Mouse (Mus musculus) mouse embryonic stem cell (cell line): ENCODE measurements around the gene Pikfyve.
"Not testable (repeated sequence)": the region's sequence is repeated elsewhere in the genome, so short reads cannot be mapped to it uniquely, and the experiment has no call there.

Source experiments
- in situ Hi-C, 2 experiments: fragments of 300-500 bp; cut with MboI; formaldehyde crosslinking; loops; 1 replicate in 1 of 2; 3 replicates in 1 of 2; pipeline ENCODE4 v1.14.3; 2019 to 2020; ENCODE audit warnings: low sequenced_read_pairs in 2 of 2, low pct_unique_long_range_greater_than_20kb in 1 of 2, mixed read lengths in 1 of 2; ENCODE audit not compliant: unreplicated experiment in 1 of 2

Gene Pikfyve

GRCm38 (mm10) chr1:65178902-65179432, 7.5 kb upstream of the Pikfyve start:
- in situ Hi-C loops: loop anchor here (5.0 to 25.0 kb wide), 3 partner anchors 67 to 442 kb away; partner anchors contain the start of gene Fzd5 (in 2 of the 2)

DNA sequence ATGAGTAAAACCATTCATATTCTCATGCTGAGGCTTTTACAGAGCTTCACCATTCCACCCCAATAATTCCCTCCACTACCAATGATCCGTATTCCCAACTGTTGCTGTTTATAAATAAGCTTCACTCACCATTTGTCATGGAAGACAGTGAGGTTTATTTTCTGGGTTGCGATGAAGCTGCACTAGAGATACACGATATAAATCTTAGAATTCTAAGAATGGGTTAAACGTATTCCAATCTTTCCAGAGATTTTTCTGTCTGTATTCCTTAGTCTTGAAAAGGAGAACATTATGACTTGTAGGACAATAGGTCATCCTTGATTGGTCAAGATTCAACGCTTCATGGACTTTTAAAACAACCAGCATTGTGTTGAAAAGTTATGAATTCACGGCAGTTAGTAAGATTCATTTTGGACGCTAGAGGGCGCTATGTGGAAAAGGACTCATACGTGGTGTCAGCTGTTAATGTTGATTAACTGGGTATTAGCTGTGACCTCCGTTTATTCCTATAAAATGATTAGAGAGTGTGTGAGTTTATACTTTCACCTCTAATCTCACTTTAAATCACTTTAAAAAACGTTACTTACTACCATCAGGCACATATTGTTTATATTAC, 6.7 kb upstream of the Pikfyve start:
- in situ Hi-C loops: loop anchor here (5.0 to 25.0 kb wide), 3 partner anchors 67 to 442 kb away; partner anchors contain the start of gene Fzd5 (in 2 of the 2)

DNA sequence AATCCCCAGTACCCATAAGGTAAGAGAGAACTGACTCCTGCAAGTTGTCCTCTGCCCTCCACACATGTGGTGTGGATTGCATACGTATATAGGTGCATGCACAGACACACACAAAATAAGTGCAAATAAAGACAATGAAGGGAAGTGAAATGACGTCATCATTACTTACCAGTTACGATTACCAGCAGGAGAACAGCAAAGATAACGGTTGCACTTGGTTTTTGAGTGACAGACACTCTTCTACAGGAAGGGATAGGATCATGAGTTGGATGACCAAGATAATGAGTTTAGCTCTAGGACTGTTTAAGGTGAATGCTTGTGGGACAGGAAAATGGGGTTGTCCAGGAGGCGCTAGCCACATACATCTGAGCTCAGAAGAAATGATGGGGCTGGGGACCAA, 5.0 kb upstream of the Pikfyve start:
- in situ Hi-C loops: loop anchor here (25.0 kb wide), 1 partner anchor 444 kb away; the partner anchor contains the start of gene Fzd5 (in 2 of the 2)

DNA sequence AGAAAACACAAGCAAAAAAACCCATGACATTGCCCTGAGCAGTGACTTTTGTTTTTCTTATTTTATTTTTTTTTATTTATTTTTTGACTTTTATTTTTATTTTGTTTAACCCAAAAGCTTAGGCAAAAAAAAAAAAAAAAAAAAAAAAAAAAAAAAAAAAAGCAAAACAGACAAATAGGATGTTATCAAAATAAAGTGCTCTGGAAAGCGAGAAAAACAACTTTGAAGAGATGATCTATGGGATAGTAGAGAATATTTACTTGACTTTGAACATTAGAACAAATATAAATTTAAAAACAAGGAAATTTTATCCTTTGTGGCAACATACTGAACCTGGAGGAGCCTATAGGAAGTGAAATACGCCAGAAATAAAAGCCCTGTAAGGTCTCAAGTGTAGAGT, 2.5 kb upstream of the Pikfyve start:
- in situ Hi-C loops: loop anchor here (25.0 kb wide), 1 partner anchor 447 kb away; the partner anchor contains the start of gene Fzd5 (in 2 of the 2)

DNA sequence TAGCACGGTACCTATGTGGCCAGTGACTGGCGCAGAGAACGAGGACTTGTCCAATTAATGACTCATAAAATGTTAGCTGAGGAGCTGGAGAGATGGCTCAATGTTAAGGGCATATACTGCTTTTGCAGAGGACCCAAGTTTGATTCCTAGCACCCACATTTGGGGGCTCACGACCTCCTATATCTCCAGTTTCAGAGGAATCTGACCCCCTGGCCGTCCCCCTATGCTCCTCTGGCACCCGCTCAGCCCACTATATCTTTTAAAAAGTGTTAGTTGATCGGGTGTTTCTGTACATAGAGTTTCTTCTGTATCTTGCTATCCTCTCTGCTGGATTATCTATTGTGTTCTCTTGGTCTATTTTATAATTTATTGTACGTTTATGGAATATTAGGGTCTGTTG, 1.5 kb upstream of the Pikfyve start:
- in situ Hi-C loops: loop anchor here (25.0 kb wide), 1 partner anchor 448 kb away; the partner anchor contains the start of gene Fzd5 (in 2 of the 2)

DNA sequence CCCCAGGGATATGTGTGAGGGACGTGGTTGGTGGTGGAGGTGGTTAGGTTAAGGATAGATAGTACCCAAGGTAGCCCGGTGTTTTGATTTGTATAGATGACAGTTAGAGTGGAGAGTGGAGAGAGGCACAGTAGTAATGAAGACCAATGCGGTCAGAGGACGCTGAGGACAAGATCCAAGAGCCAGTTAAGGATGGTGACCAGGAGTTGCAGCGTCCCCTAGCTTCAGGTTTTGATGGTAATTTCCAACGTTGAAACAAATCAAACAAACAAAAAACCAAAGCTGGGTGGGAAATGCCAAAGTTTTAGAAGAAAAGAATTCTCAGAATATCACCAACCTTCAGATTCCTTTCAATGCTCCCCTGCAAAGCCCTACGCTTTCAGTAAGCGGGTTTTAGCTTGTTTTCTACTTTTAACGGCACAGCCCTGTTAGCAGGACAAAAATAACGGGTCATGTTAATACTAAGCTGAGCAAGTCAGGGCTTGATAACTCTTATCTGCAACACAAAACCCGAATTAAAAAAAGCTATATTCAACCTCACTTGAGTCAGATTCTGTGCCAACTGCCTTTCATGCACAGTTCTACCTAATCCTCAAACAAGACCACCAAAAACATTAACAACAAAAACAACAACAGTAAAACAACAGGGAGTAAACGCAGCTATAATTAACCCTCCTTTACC, 818 bp upstream of the Pikfyve start:
- in situ Hi-C loops: loop anchor here (25.0 kb wide), 1 partner anchor 448 kb away; the partner anchor contains the start of gene Fzd5 (in 2 of the 2)

DNA sequence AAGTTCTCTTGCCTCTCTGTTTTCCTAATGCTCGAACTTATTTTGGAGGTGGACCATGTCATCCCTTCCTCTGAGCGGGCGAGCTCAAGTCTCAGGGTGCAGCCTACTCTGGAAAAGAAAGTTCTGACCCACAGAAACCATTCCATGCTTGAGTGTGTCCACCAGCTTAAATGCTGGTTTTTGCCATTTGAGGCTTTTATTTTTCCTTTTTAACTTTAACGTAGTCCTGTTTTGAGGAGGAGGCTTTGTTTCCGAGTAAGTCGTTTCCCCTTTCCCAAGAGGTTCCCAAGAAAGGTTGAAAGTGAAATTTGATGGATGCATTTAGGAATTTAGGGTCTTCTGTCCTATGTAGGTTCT, 569 bp downstream of the Pikfyve start:
- in situ Hi-C loops: loop anchor here (25.0 kb wide), 1 partner anchor 450 kb away; the partner anchor contains the start of gene Fzd5 (in 2 of the 2)

DNA sequence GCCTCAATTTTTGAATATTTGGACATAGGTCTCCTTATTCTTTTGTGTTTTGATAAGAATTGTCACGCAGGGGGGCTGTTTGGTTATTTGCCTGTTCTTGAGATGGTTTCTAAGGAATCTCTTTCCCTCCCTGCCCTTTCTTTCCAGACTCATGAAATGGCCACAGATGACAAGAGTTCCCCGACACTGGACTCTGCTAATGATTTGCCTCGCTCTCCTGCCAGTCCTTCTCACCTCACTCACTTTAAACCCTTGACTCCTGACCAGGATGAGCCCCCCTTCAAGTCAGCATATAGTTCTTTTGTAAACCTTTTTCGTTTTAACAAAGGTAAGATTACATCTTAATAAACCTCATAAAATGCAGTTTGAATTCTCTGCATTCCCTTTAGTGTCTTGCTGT, 3.7 kb downstream of the Pikfyve start:
- in situ Hi-C loops: loop anchor here (25.0 kb wide), 1 partner anchor 453 kb away; the partner anchor contains the start of gene Fzd5 (in 2 of the 2)

GRCm38 (mm10) chr1:65193226-65193625, 6.7 kb downstream of the Pikfyve start:
- in situ Hi-C loops: loop anchor here (25.0 kb wide), 1 partner anchor 456 kb away; the partner anchor contains the start of gene Fzd5 (in 2 of the 2)

DNA sequence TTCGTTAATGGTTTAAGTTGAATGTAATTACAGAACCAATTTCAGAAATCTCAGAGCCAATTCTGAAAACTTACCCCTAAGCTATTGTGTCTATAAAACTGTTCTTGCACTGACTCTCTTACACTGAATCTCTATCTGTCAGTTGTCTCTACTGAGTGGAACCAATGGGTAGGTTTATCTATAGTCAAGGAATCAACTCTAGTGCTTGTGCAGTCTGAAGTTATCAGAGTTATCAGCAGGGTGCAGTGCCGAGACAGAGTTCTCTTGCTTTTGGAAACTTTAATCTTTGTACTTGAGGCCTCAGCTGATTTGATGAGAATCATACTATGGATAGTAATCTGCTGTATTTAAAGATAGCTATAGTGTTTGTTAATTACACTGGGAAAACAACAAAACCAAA, 11.9 kb downstream of the Pikfyve start:
- in situ Hi-C loops: loop anchor here (25.0 kb wide), 1 partner anchor 461 kb away; the partner anchor contains the start of gene Fzd5 (in 2 of the 2)

DNA sequence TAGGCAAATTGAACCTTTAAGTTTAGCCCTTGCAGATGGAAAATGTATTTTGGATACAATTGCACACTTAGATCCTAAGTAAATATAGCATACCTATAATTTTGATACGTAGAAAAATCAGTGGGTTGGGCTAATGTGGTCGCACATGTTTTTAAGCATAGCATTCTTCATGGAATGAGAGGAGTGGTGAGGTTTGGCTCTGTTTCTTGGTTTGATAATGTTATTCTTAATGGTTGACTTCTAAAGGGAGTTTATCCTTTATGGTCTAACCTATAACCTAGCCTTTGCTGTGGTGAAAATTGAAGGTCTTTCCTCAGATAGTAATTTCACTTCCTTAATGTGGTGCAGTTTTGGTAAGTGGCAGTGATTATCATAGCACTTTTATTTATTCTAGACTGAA, 12.4 kb downstream of the Pikfyve start:
- in situ Hi-C loops: loop anchor here (25.0 kb wide), 1 partner anchor 462 kb away; the partner anchor contains the start of gene Fzd5 (in 2 of the 2)

DNA sequence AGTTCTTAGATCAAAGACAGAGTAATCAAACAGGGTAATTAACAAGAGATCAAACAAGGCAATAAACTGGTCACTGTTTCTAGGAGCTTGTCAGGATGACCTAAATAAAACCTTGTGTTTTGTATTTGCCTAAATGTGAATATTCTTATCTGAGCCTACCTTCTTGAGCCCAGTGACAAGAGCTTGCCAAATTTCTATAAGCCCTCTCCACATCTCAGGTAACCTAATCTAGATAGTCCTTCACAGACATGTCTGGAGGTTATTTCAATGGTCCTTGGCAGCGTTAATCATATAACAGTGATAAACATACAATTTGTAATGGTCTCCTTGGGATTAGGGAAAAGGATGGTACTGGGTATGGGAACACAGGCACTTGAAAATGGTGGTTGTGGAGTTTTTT, 17.8 kb downstream of the Pikfyve start:
- in situ Hi-C loops: no loop called here

DNA sequence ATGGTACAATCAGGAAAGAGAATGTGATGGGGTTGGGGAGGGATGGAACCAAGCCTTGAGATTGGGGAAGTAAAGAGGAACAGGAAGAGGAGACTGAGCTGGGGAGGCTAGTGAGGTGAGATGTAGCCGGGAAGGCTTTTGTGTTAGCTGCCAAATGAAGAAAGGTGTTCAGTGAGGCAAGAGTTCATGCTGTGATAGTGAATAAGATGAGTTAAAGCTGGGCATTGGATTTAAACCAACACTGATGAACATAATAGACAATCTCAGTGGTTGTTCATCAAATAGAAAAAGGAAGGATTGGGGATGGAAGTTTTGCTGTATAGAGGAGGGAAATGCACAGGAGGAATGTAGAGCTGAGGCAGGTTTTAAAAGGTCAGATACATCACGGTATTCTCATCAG, 26.7 kb downstream of the Pikfyve start:
- in situ Hi-C loops: no loop called here

- in situ Hi-C loops: no loop called here
Observed at GRCm38 (mm10) chr1:65217567-65217966, 31.1 kb downstream of the Pikfyve start.

GRCm38 (mm10) chr1:65217972-65218371, 31.5 kb downstream of the Pikfyve start:
- in situ Hi-C loops: no loop called here

- in situ Hi-C loops: no loop called here
Observed at GRCm38 (mm10) chr1:65223654-65224053, 37.2 kb downstream of the Pikfyve start.

DNA sequence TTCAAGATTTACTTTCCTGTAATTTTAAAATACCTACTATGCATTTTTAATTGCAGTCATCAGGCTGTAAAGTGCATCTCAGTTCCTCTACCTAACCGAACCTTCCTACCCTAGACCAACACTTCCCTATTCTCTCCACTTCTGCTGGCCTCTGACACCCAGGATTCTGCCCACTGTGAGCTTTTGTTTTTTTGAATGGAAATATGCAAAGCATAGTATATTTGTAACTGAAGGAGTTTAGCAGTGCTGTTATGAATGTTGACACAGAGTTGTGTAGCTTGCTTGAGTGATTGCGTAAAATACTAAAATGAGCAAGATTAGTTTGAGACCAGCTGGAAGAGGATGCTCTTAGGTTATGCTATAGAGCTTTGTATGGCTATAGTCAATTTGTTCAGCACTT, 41.2 kb downstream of the Pikfyve start:
- in situ Hi-C loops: no loop called here

- in situ Hi-C loops: not testable (repeated sequence)
Observed at GRCm38 (mm10) chr1:65229768-65230167, 43.3 kb downstream of the Pikfyve start.

DNA sequence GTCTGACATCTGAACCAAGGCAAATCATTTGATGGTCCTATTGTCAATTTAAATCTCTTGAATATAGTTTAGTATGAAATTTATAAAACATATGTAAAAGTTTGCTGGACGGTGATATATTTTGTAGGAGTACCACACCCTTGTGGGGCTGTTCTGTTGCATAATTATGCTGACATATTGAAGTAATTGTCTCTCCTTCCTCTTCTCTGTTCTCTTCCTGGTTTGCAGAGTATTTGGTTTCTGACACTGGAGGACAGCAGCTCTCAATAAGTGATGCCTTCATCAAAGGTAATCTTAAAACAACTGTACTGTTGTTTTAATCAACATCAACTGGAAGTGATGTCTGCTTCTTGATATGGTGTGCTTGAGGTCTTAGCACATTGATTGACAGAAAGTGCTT, 44.1 kb downstream of the Pikfyve start:
- in situ Hi-C loops: no loop called here
